Mouse (Mus musculus) limb, embryonic 11.5 days (tissue): ENCODE data around the gene Tnf. TPM values are rescaled to one million over a fixed set of nuclear protein-coding genes. Genes with fewer than 3 reads are reported as not detected.

Source experiments
- ATAC-seq: fragments of 200-750 bp; cut with Nextera tagmentation; 2 replicates; pipeline ENCODE4 v1.8.0; 2017; ENCODE audit warnings: low read depth; ENCODE audit not compliant: insufficient number of reproducible peaks, low FRiP score, low TSS enrichment
- DNase-seq: peaks from one replicate; pipeline ENCODE4 v3.0.0-alpha.2; 2015; ENCODE audit warnings: low spot score
- H3K27ac ChIP-seq: fragments of 300-500 bp; sonication (generic); replicated peaks from 2 replicates; pipeline ENCODE4 v1.5.1; 2014; ENCODE audit warnings: low read depth, mild to moderate bottlenecking, low read length
- H3K27me3 ChIP-seq: fragments of 300-500 bp; sonication (generic); 2 replicates; pipeline ENCODE4 v1.6.1; 2014; ENCODE audit warnings: mild to moderate bottlenecking, low read length, mixed read lengths; ENCODE audit not compliant: control insufficient read depth, insufficient read depth
- H3K36me3 ChIP-seq: fragments of 300-500 bp; sonication (generic); 2 replicates; pipeline ENCODE4 v1.6.1; 2014; ENCODE audit warnings: mild to moderate bottlenecking, low read length, moderate library complexity, mixed read lengths; ENCODE audit not compliant: control insufficient read depth, insufficient read depth
- H3K4me1 ChIP-seq: fragments of 300-500 bp; sonication (generic); 2 replicates; pipeline ENCODE4 v1.6.1; 2014; ENCODE audit warnings: low read length, mixed read lengths; ENCODE audit not compliant: control insufficient read depth, insufficient read depth
- H3K4me2 ChIP-seq: fragments of 300-500 bp; sonication (generic); 2 replicates; pipeline ENCODE4 v1.6.1; 2014; ENCODE audit warnings: low read depth, mild to moderate bottlenecking, moderate library complexity; ENCODE audit not compliant: severe bottlenecking
- H3K4me3 ChIP-seq: fragments of 300-500 bp; sonication (generic); 2 replicates; pipeline ENCODE4 v1.5.1; 2014; ENCODE audit warnings: low read depth, low read length
- H3K9ac ChIP-seq: fragments of 300-500 bp; sonication (generic); 2 replicates; pipeline ENCODE4 v1.6.1; 2014; ENCODE audit warnings: mild to moderate bottlenecking, low read length
- H3K9me3 ChIP-seq: fragments of 300-500 bp; sonication (generic); 2 replicates; pipeline ENCODE4 v1.6.1; 2016; ENCODE audit warnings: low read length; ENCODE audit not compliant: control insufficient read depth
- WGBS: fragments of 180-500 bp; shearing (Covaris S2); extraction: QIAGEN DNeasy Blood & Tissue Kit; methylation state at CpG from one replicate; pipeline ENCODE4 v1.1.7; 2014; 5-methylcytosine and 5-hydroxymethylcytosine counted together
- microRNA-seq: library from miRNA; unstranded; fragments of <30 nt; microRNA quantifications from one replicate; pipeline ENCODE4, GENCODE M21; 2016
- polyA plus RNA-seq: library from polyadenylated mRNA; unstranded; fragments of >200 nt; fragmentation: Nextera tagmentation; extraction: Ambion mirVana; gene quantifications from 2 replicates; pipeline ENCODE4 v1.2.1, GENCODE M21; 2014

The Tnf gene
- polyA plus RNA-seq, 1 experiment from 2014 or later, result not detected

DNA sequence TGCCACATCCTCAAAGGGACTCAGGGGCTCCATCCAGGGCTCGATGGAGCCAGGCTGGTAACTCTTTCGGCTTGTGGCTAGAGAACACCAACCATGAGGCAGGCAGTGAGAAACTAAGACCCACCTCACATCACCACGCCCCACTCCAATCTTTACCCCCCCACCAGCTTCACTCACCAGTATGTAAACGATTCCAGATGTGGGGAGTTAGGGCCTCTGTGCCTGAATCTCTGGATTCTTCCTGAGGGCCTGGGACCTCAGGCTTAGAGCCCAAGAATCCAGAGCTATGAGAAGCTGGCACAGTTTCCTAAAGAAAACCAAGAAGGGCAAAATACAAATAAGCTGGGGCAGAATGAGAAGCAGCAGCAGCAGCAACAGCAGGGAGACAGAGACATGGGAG lies 47.9 kb downstream of the Tnf start:
- H3K4me2 ChIP-seq, result no peak overlapping the region
- no peak overlapping the region for H3K27ac ChIP-seq
- peaks cover 85% of the 10 kb centered on the region for H3K36me3 ChIP-seq
- ATAC-seq, result no peak
- no peak overlapping the region for H3K9ac ChIP-seq
- DNase-seq, result no peak
- 74% methylated on average over 4 of the region's 4 CpGs for WGBS
- no peaks in the 10 kb centered on the region for H3K9me3 ChIP-seq
- no peaks in the 10 kb centered on the region for H3K27me3 ChIP-seq
- H3K4me1 ChIP-seq, result no peaks in the 10 kb centered on the region
- no peak overlapping the region for H3K4me3 ChIP-seq

DNA sequence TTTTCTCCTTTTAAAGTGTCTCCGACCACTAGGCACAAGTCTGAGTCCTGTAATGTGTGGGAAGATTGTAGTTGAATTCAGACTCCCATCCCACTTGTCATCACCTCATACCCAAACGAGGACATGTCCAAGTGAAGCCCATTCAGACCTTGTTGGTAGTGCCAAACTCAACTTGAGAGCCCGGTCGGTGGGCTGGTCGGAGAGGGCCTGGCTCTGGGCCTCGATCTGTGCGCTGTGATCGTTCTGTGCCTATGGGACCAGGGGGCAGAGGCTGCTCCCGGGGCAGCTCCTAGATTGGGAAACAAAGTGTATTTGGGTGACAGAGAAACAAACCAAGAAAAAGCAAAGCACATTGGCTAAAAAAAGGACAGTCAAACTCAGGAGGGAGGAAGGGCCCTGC lies 48.7 kb downstream of the Tnf start:
- Histone ChIP-seq H3K4me3 (no peak overlapping the region), H3K4me1 (no peaks in the 10 kb centered on the region), H3K4me2 (no peak overlapping the region), H3K27me3 (no peaks in the 10 kb centered on the region), H3K36me3 (peaks cover 77% of the 10 kb centered on the region), H3K27ac (no peak overlapping the region), H3K9me3 (no peaks in the 10 kb centered on the region), H3K9ac (no peak overlapping the region)
- WGBS, result 93% methylated on average over 9 of the region's 9 CpGs
- ATAC-seq (no peak), DNase-seq (no peak)

DNA sequence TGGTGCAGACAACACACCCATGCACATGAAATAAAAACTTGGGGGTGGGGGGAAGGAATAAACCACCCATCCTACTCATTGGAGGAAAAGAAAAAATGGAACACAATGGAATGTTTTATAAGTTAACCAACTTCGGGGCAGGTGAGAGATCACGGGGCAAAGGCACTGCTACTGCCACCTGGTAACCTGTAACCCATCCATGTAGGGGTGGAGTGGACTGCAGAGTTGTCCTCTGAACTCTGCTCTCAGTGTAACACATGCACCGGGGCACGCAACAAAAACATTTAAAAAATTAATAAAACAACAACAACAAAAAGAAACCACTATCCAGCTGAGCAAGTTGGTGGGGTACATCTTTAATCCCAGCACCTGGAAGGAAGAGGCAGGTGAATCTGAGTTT lies 49.7 kb downstream of the Tnf start:
- no peak overlapping the region for H3K27ac ChIP-seq
- no peak overlapping the region for H3K4me2 ChIP-seq
- DNase-seq (no peak), ATAC-seq (no peak)
- no peak overlapping the region for H3K4me3 ChIP-seq
- H3K27me3 ChIP-seq, result no peaks in the 10 kb centered on the region
- peaks cover 70% of the 10 kb centered on the region for H3K36me3 ChIP-seq
- H3K4me1 ChIP-seq, result no peaks in the 10 kb centered on the region
- no peaks in the 10 kb centered on the region for H3K9me3 ChIP-seq
- WGBS, result 94% methylated on average over 4 of the region's 4 CpGs
- no peak overlapping the region for H3K9ac ChIP-seq

Small RNAs within 50 kb of the gene (microRNA-seq; reads per million reads assigned to microRNA genes)
- not detected for gene Mir6973a
- gene Mir6974, result not detected
- 2.7 reads per million for gene Mir6975
- gene Mir8094, result not detected

Other genes with a start within 250 kb of the Tnf start
- gene Hspa1b, start 242.8 kb downstream of the Tnf start, polyA plus RNA-seq, result 0.43 and 0.44 TPM in 2 replicates
- gene Gm20481, start 232.1 kb downstream of the Tnf start, polyA plus RNA-seq, result 0.36 and 0.43 TPM in 2 replicates
- gene Hspa1a, start 229.9 kb downstream of the Tnf start, polyA plus RNA-seq, result 0.75 and 4.0 TPM in 2 replicates
- gene Hspa1l, start 229.3 kb downstream of the Tnf start, polyA plus RNA-seq, result 1.5 and 1.6 TPM in 2 replicates
- 266 and 271 TPM in 2 replicates for gene Lsm2, start 220.1 kb downstream of the Tnf start, polyA plus RNA-seq
- 124 and 140 TPM in 2 replicates for gene Vars, start 201.0 kb downstream of the Tnf start, polyA plus RNA-seq
- 0.07 and 0.16 TPM in 2 replicates for gene Vwa7, start 185.4 kb downstream of the Tnf start, polyA plus RNA-seq
- 1.4 TPM in 2 replicates for gene Sapcd1, start 174.0 kb downstream of the Tnf start, polyA plus RNA-seq
- 3.5 and 3.7 TPM in 2 replicates for gene Msh5, start 155.3 kb downstream of the Tnf start, polyA plus RNA-seq
- gene Clic1, start 152.0 kb downstream of the Tnf start, polyA plus RNA-seq, result 52.1 and 76.7 TPM in 2 replicates
- gene Ddah2, start 143.0 kb downstream of the Tnf start, polyA plus RNA-seq, result 553 and 582 TPM in 2 replicates
- 0.16 TPM in 1 of 2 replicates, not detected in the other for gene Ly6g6c, start 136.6 kb downstream of the Tnf start, polyA plus RNA-seq
- gene Mpig6b, start 135.8 kb downstream of the Tnf start, polyA plus RNA-seq, result 0.84 and 1.2 TPM in 2 replicates
- gene Ly6g6e, start 125.1 kb downstream of the Tnf start, polyA plus RNA-seq, result 1.5 and 2.1 TPM in 2 replicates
- 0.72 and 1.6 TPM in 2 replicates for gene Ly6g6d, start 123.9 kb downstream of the Tnf start, polyA plus RNA-seq
- gene Ly6g6f, start 116.4 kb downstream of the Tnf start, polyA plus RNA-seq, result 0.27 and 0.73 TPM in 2 replicates
- gene Abhd16a, start 112.7 kb downstream of the Tnf start, polyA plus RNA-seq, result 43.1 and 46.9 TPM in 2 replicates
- gene Ly6g5c, start 93.7 kb downstream of the Tnf start, polyA plus RNA-seq, result not detected in 2 replicates
- gene Ly6g5b, start 86.6 kb downstream of the Tnf start, polyA plus RNA-seq, result 0.44 and 0.75 TPM in 2 replicates
- 24.0 and 29.1 TPM in 2 replicates for gene Gpank1, start 80.6 kb downstream of the Tnf start, polyA plus RNA-seq
- gene Csnk2b, start 80.0 kb downstream of the Tnf start, polyA plus RNA-seq, result 277 and 290 TPM in 2 replicates
- gene D17H6S53E, start 75.6 kb downstream of the Tnf start, polyA plus RNA-seq, result 8.6 and 8.9 TPM in 2 replicates
- gene Apom, start 70.0 kb downstream of the Tnf start, polyA plus RNA-seq, result 0.44 and 1.5 TPM in 2 replicates
- gene Bag6, start 66.8 kb downstream of the Tnf start, polyA plus RNA-seq, result 103 and 104 TPM in 2 replicates
- 215 and 234 TPM in 2 replicates for gene Prrc2a, start 37.1 kb downstream of the Tnf start, polyA plus RNA-seq
- gene Aif1, start 25.9 kb downstream of the Tnf start, polyA plus RNA-seq, result 3.4 and 3.9 TPM in 2 replicates
- gene Lst1, start 13.6 kb downstream of the Tnf start, polyA plus RNA-seq, result 4.0 and 4.7 TPM in 2 replicates
- gene Ltb, start 7.6 kb downstream of the Tnf start, polyA plus RNA-seq, result 0.45 and 0.54 TPM in 2 replicates
- 0.11 and 0.27 TPM in 2 replicates for gene Lta, start 3.3 kb upstream of the Tnf start, polyA plus RNA-seq
- gene Gm16181, start 18.8 kb upstream of the Tnf start, polyA plus RNA-seq, result not detected in 2 replicates
- gene Atp6v1g2, start 31.7 kb upstream of the Tnf start, polyA plus RNA-seq, result 3.9 and 5.9 TPM in 2 replicates
- gene Nfkbil1, start 33.8 kb upstream of the Tnf start, polyA plus RNA-seq, result 4.0 and 4.6 TPM in 2 replicates
- gene Ddx39b, start 39.7 kb upstream of the Tnf start, polyA plus RNA-seq, result 739 and 748 TPM in 2 replicates
- 15.7 and 16.3 TPM in 2 replicates for gene H2-D1, start 60.7 kb upstream of the Tnf start, polyA plus RNA-seq
- gene H2-Q1, start 118.4 kb upstream of the Tnf start, polyA plus RNA-seq, result not detected in 2 replicates
- gene H2-Q2, start 140.2 kb upstream of the Tnf start, polyA plus RNA-seq, result 0.16 and 0.31 TPM in 2 replicates
- 3.6 and 4.0 TPM in 2 replicates for gene H2-Q4, start 177.6 kb upstream of the Tnf start, polyA plus RNA-seq
- 2.5 and 3.1 TPM in 2 replicates for gene H2-Q6, start 222.8 kb upstream of the Tnf start, polyA plus RNA-seq
- 23.3 and 25.7 TPM in 2 replicates for gene H2-Q7, start 237.1 kb upstream of the Tnf start, polyA plus RNA-seq